Comparison of ENCODE assay signal across 16 mouse cellular contexts in the genomic region with DNA sequence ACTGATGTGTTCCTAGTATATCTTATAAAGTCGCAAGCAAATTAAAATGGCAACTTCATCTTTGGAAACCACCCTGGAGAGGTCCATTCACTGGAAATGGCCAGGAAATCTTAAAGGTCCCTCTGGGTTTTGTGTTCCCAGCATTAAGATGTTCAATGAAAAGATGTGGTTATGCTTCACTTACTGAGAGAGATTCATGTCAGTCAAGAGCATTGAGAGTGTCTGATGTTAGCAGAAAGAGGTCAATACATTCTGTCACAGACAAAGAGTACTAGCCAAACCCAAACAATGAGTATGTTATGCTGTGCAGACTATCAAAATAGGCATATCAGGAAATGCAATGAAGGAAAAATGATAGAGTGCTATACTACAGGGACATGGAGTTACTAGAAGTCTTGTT.
"Had no signal": no experiment of that assay in that cellular context is flagged by ENCODE, and none has a peak within 500 bp of the region (broad histone marks: within the 10 kb centered on the region; RNA-seq: fewer than 3 reads in every experiment).

No protein-coding gene starts in this region.

- H3K4me2 ChIP-seq: neural tube, embryonic 12.5 days; neural tube, embryonic 13.5 days; neural tube, embryonic 15.5 days; stomach, embryonic 15.5 days had no signal

- H3K4me1 ChIP-seq: neural tube, embryonic 12.5 days; neural tube, embryonic 15.5 days; stomach, embryonic 15.5 days had no signal

- H3K4me3 ChIP-seq: neural tube, embryonic 12.5 days; neural tube, embryonic 13.5 days; neural tube, embryonic 15.5 days; stomach, embryonic 15.5 days had no signal

- H3K27ac ChIP-seq: neural tube, embryonic 12.5 days; neural tube, embryonic 13.5 days; neural tube, embryonic 15.5 days; stomach, embryonic 15.5 days; stomach, postnatal 0 days had no signal

- DNase-seq: right cerebral cortex, adult 18-20 months; right cerebral cortex, postnatal 14 days; right cerebral cortex, postnatal 25 days; right cerebral cortex, postnatal 4 days; spleen, adult 18-20 months; thymus, adult 18-20 months; thymus, adult 2 months; thymus, postnatal 14 days; thymus, postnatal 25 days; thymus, postnatal 36 days; thymus, postnatal 4 days had no signal

- H3K27me3 ChIP-seq: neural tube, embryonic 12.5 days; neural tube, embryonic 13.5 days; neural tube, embryonic 15.5 days; stomach, embryonic 15.5 days had no signal

- H3K9ac ChIP-seq: neural tube, embryonic 12.5 days; neural tube, embryonic 13.5 days; neural tube, embryonic 15.5 days; stomach, embryonic 15.5 days had no signal

- H3K9me3 ChIP-seq: neural tube, embryonic 12.5 days; neural tube, embryonic 13.5 days; neural tube, embryonic 15.5 days; stomach, embryonic 15.5 days had no signal

- H3K36me3 ChIP-seq: neural tube, embryonic 12.5 days; neural tube, embryonic 13.5 days; neural tube, embryonic 15.5 days; stomach, embryonic 15.5 days had no signal
